Mouse (Mus musculus): Measurements from ENCODE around the gene Dhx35. TPM values are rescaled to one million over a fixed set of nuclear protein-coding genes. Genes with fewer than 3 reads are reported as not detected.

The Dhx35 gene
- total RNA-seq, 2 experiments from 2014 or later, result 20.9 to 22.0 TPM

GRCm38 (mm10) chr2:158799328-158799727, 4.7 kb downstream of the Dhx35 start:
- ATAC-seq (replicated peaks; ENCODE audit: poor library complexity, severe bottlenecking), result no peak

GRCm38 (mm10) chr2:158800788-158801187, 6.2 kb downstream of the Dhx35 start:
- no peak for ATAC-seq (replicated peaks; ENCODE audit: poor library complexity, severe bottlenecking)

GRCm38 (mm10) chr2:158803575-158803974, 9.0 kb downstream of the Dhx35 start:
- no peak for ATAC-seq (replicated peaks; ENCODE audit: poor library complexity, severe bottlenecking)

GRCm38 (mm10) chr2:158815686-158816085, 21.1 kb downstream of the Dhx35 start:
- no peak for ATAC-seq (replicated peaks; ENCODE audit: poor library complexity, severe bottlenecking)

GRCm38 (mm10) chr2:158816239-158816638, 21.6 kb downstream of the Dhx35 start:
- ATAC-seq (replicated peaks; ENCODE audit: poor library complexity, severe bottlenecking), result no peak

GRCm38 (mm10) chr2:158817708-158818107, 23.1 kb downstream of the Dhx35 start:
- ATAC-seq (replicated peaks; ENCODE audit: poor library complexity, severe bottlenecking), result no peak

GRCm38 (mm10) chr2:158828124-158828523, 33.5 kb downstream of the Dhx35 start:
- ATAC-seq (replicated peaks; ENCODE audit: poor library complexity, severe bottlenecking), result no peak

GRCm38 (mm10) chr2:158829746-158830145, 35.1 kb downstream of the Dhx35 start:
- no peak for ATAC-seq (replicated peaks; ENCODE audit: poor library complexity, severe bottlenecking)

GRCm38 (mm10) chr2:158833221-158833620, 38.6 kb downstream of the Dhx35 start:
- no peak for ATAC-seq (replicated peaks; ENCODE audit: poor library complexity, severe bottlenecking)

- ATAC-seq (replicated peaks; ENCODE audit: poor library complexity, severe bottlenecking), result no peak
These were observed 39.0 kb downstream of the Dhx35 start for GRCm38 (mm10) chr2:158833645-158834044.

GRCm38 (mm10) chr2:158843287-158843686, 48.7 kb downstream of the Dhx35 start:
- ATAC-seq (replicated peaks; ENCODE audit: poor library complexity, severe bottlenecking), result no peak

- no peak for ATAC-seq (replicated peaks; ENCODE audit: poor library complexity, severe bottlenecking)
These were observed 50.4 kb downstream of the Dhx35 start for GRCm38 (mm10) chr2:158845031-158845430.

- ATAC-seq (replicated peaks; ENCODE audit: poor library complexity, severe bottlenecking), result no peak
These were observed 51.6 kb downstream of the Dhx35 start for GRCm38 (mm10) chr2:158846208-158846607.

GRCm38 (mm10) chr2:158847991-158848390, 53.4 kb downstream of the Dhx35 start:
- 0 out of 2 replicates have a peak, but pooled peaks have one; percentile 17 for ATAC-seq (replicated peaks; ENCODE audit: poor library complexity, severe bottlenecking)

GRCm38 (mm10) chr2:158849416-158849815, 54.8 kb downstream of the Dhx35 start:
- no peak for ATAC-seq (replicated peaks; ENCODE audit: poor library complexity, severe bottlenecking)

- peak; percentile 79 for ATAC-seq (replicated peaks; ENCODE audit: poor library complexity, severe bottlenecking)
These were observed 58.0 kb downstream of the Dhx35 start for GRCm38 (mm10) chr2:158852579-158852978.

GRCm38 (mm10) chr2:158856896-158857499, 62.4 kb downstream of the Dhx35 start:
- no peak; the same call in 1 of the 2 replicates for ATAC-seq (replicated peaks; ENCODE audit: poor library complexity, severe bottlenecking)

GRCm38 (mm10) chr2:158857579-158857978, 63.0 kb downstream of the Dhx35 start:
- ATAC-seq (replicated peaks; ENCODE audit: poor library complexity, severe bottlenecking), result no peak

- no peak for ATAC-seq (replicated peaks; ENCODE audit: poor library complexity, severe bottlenecking)
These were observed 66.5 kb downstream of the Dhx35 start for GRCm38 (mm10) chr2:158861115-158861514.

GRCm38 (mm10) chr2:158863341-158864125, 68.9 kb downstream of the Dhx35 start:
- peak; percentile 87 for ATAC-seq (replicated peaks; ENCODE audit: poor library complexity, severe bottlenecking)

- no peak for ATAC-seq (replicated peaks; ENCODE audit: poor library complexity, severe bottlenecking)
These were observed 69.5 kb downstream of the Dhx35 start for GRCm38 (mm10) chr2:158864126-158864458.

- peak; percentile 60 for ATAC-seq (replicated peaks; ENCODE audit: poor library complexity, severe bottlenecking)
These were observed 70.8 kb downstream of the Dhx35 start for GRCm38 (mm10) chr2:158865358-158865757.

All from granulocyte monocyte progenitor cell, adult 5-6 weeks (primary cell).